Mouse (Mus musculus): Measurements from ENCODE around the gene Arhgap11a.
A peak's percentile ranks its signal among the peaks of the same experiment; 100 is the strongest.

DNA sequence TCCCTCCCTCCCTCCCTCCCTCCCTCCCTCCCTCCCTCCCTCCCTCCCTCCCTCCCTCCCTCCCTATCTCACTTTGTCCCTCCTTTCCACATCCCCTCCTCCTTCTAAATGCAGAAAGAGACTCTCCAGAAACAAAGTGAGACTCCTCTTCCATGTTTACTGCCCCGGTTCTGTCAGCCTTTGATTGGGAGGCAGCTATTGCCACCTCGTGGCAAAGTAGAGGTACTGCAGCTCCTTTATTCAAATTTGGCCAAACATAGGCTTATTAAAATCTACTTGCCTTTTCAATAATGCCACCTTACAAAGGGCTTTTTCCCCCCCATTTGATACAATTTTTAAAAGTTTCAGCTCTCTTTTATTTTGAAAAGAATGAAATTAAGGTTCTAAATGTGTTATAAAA lies 24.6 kb downstream of the Arhgap11a start:
- peak; percentile 55; the same call in 1 of the 2 replicates for TF ChIP-seq CTCF (IDR thresholded peaks at IDR 0.05; ENCODE audit: extremely low read depth, insufficient read depth, insufficient read length, insufficient replicate concordance)
- no peak for TF ChIP-seq POLR2A (IDR thresholded peaks at IDR 0.05; ENCODE audit: low read depth, low read length)
